Mouse (Mus musculus) B cell, adult 62 days (primary cell): ENCODE results near the gene Slc4a3. TPM values are rescaled to one million over a fixed set of nuclear protein-coding genes. Genes with fewer than 3 reads are reported as not detected.

Experiments used
- total RNA-seq: library from RNA; stranded (reverse); gene quantifications from 4 replicates; pipeline ENCODE4 v1.2.4, GENCODE M21; 2023

Gene Slc4a3
- 0.47 to 1.0 TPM (median 0.66 TPM) in 4 replicates for total RNA-seq

DNA sequence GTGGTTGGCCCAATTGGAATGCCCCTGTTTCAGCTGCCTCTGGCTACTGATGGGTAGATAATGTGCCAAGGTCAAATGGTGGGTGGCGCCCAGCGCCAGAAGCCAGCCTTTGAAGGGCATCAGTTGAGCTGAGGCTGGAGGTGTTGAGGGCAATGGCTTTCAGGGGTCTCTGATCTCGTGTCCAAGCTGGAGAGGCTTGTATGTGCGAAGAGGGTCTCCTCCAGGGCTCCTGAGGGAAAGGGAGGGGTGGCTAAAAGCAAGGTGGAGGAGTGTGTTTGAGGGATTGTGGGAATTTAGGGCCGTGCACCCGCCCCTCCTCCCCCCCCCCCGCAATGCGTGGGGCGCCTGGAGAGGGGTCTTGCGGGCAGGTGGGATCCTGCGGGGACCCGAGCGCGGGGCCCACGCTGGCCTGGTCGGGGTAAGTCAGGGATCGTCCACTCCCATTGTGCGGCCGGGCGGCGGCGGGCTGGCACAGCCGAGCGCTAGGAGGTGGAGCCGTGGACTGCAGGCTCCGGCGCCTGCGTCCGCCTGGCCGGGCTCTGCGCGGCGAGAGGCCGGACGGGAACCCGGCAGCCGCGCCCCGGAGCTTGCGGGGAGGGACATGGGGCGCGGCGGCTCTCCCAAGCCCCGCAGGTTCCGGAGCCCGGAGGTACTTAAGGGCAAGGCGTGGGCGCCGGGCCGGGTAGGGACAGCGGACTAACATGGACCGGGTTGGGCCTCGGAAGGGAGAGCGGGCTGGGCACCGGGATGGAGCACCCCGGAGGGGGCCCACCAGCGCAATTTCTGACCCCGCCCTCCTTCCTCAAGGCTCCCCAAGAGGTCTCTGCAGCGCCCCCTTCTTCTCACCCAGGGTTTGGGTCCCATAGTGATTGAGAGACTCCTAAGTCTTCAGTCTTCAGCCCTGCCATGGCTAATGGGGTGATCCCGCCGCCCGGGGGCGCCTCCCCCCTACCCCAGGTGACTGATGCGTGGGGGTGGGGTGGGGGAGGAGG, at the start of gene Slc4a3:
TSS of gene Slc4a3 (plus strand) at position 302 of the 992 bp plus-strand sequence.

DNA sequence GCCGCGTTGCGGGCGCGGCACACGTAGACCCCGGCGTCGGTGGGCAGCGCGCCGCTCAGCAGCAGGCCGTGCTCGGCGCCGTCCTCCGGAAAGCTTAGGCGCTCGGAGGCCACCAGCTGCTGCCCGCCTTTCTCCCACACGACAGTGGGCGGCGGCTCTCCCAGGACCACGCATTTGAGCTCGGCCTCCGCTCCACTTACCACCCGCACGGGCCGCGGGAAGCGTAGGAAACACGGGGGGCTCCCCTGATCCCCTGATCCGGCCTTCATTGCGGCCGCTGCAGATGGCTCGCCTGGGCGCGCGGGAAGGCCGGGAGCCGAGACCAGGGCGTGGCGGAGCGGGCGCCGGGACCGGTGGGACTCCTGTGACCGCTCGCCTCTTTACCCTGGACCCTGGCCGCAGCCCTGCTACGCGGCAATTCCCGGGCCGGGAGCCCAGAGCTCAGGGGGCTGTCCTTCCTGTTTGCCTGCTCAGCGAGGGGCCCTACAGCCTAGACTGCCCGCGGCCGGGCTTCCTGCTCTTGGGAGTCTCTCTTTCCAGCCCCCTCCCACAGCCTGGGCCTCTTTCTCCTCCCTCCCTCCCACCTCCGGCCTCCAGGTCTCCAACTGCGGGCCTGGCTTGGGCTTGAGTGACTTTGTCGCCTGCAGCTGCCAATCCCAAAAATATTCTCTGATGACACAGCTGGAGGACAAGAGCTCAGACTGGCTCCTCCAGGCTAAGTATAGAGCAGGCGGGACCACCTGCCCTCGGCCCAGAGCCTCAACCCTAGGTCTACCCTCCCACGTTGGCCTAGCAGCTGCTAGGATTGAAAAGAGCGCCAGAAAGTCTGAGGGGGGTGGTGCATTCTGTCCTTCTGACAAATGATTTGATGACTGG, 39.9 kb upstream of the Slc4a3 start, which contains the start of gene Obsl1:
TSS of gene Obsl1 (minus strand) at position 497 of the 876 bp plus-strand sequence.

DNA sequence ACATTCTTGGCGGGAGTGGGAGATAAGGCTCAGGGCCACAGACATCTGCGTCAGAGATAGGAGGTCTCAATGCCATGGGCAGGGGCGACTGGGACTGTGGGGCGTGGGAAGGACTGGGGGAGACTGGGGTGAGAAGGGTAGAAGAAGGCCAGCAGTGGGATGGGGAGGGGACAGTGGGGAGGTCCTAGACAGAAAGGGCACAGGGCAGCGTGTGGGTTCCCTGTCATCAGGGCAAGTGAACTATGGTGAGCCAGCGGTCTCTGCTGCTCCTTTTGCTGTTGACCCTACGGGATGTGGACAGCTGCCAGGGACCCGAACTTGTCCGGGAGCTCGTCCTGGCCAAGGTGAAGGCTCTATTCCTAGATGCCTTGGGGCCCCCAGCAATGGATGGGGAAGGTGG, 39.1 kb upstream of the Slc4a3 start, which contains the start of gene Inha:
TSS of gene Inha (plus strand) at position 72 of the 400 bp plus-strand sequence.

DNA sequence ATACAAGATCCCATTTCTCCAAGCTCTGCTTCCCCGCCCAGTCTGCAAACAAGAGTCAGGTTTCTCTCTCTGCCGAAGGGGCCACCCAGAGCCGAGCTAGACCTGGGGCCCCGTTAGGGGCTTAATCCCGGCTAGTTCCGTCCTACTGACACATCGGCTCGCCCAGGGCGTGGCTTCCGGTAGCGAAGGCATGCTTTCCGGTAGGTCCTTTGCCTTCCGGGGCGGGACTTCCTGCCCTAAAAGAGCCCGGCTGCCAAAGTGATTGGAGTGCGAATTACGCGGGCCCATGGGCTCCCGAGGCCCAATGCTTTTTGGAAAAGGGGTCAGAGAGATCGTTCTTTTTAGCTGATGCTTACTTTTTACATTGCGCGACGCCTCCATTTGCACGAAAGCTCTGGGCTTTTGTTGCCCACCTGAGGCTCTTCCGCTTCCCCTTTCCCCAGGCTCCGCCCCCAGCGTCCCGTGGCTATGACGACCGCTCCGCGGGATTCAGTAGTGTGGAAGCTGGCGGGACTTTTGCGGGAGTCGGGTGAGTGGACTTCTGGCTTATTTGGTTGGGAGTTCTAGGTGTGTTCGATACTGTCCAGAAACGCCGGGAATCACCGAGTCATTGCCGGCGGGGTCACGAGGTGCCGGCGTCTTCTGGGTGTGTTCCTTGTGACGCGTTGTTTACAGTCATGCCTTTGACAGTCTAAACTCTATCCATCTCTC, 24.6 kb upstream of the Slc4a3 start, which contains the start of gene Stk11ip:
TSS of gene Stk11ip (plus strand) at position 209 of the 711 bp plus-strand sequence.

Other genes starting within 250 kb of the Slc4a3 start
- gene Dnpep, start 228.3 kb upstream of the Slc4a3 start, total RNA-seq, result 48.7 to 54.7 TPM (median 50.8 TPM) in 4 replicates
- gene Des, start 185.9 kb upstream of the Slc4a3 start, total RNA-seq, result not detected in 4 replicates
- not detected in 4 replicates for gene Speg, start 171.0 kb upstream of the Slc4a3 start, total RNA-seq
- gene Gmppa, start 110.3 kb upstream of the Slc4a3 start, total RNA-seq, result 49.9 to 75.1 TPM (median 61.8 TPM) in 4 replicates
- gene Asic4, start 95.8 kb upstream of the Slc4a3 start, total RNA-seq, result not detected in 4 replicates
- 23.0 to 27.0 TPM (median 24.7 TPM) in 4 replicates for gene Chpf, start 67.0 kb upstream of the Slc4a3 start, total RNA-seq
- 3.5 to 6.0 TPM (median 4.0 TPM) in 4 replicates for gene Tmem198, start 66.7 kb upstream of the Slc4a3 start, total RNA-seq
- gene Obsl1, start 39.8 kb upstream of the Slc4a3 start, total RNA-seq, result 0.48 TPM in 1 of 4 replicates, not detected in the others
- not detected in 4 replicates for gene Inha, start 39.2 kb upstream of the Slc4a3 start, total RNA-seq
- gene Stk11ip, start 24.7 kb upstream of the Slc4a3 start, total RNA-seq, result 253 to 278 TPM (median 258 TPM) in 4 replicates